Mouse (Mus musculus) spleen, adult 10 weeks (tissue): ENCODE results near the gene Gm10518. TPM values are rescaled to one million over a fixed set of nuclear protein-coding genes. Genes with fewer than 3 reads are reported as not detected.

Source experiments
- polyA plus RNA-seq: library from polyadenylated mRNA; stranded (reverse); fragments of 350-450 nt; fragmentation: Illumina TruSeq; extraction: RNeasy Lipid Tissue Mini Kit (QIAGEN cat#74804); gene quantifications from one replicate; pipeline ENCODE4 v1.2.3, GENCODE M21; 2015; ENCODE audit warnings: low replicate concordance; ENCODE audit not compliant: insufficient read depth

Gene Gm10518
- not detected for polyA plus RNA-seq

DNA sequence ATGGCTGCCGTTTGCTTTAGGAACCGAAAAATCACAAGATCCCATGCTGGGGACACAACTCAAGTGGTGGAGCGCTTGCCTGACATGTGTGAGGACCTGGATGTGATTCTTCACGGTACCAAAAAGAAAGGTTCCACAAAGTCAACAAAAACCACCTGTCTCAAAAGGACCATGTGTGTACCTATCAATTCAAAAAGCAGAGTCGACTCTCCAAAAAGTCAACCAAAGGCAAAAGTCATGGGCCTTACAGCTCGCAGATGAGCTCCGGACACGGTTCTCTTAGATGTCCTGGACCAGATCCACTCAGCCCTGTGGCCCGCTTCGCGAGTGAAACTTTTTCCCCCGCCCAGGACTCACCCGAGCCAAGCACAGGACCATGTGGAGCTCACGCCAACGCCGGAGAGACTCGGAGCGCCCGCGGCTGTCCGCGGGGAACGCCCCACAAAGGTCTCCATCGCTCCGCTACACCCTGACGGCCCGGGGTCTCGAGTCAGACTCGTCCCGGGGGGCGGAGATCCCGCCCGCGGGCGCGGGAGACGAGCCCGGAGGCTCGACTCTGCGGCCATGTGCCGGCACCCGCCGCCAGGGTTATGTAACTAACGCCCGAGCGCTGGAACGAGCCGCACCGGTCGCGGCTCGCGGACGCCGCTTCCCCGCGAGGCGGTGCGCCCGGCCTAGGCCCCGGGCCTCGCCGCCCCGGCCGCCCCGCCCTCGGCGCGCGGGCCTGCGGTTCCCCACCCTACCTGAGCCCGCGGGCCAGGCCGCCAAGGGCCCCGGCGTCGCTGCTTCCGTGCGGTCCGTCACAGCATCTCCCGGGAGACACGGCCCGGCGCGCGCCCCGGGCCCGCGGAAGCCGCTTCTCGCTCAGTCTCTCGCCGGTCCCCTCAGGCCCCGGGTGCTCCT lies at the start of gene Gm10518:
Gene Gm10518, plus strand, starts transcription at position 767 of the 903 bp plus-strand sequence.

GRCm38 (mm10) chr1:179803513-179804139 lies 450 bp downstream of the Gm10518 start, which contains the start of gene Ahctf1:
Gene Ahctf1 (minus strand): TSS chr1:179803680.

Other genes with a start within 250 kb of the Gm10518 start
- 11.5 TPM for gene Sccpdh, start 135.2 kb upstream of the Gm10518 start, polyA plus RNA-seq
- gene Kif28, start 58.1 kb upstream of the Gm10518 start, polyA plus RNA-seq: not detected
- gene Ahctf1, start 304 bp downstream of the Gm10518 start, polyA plus RNA-seq: 69.0 TPM
- gene Cdc42bpa, start 157.1 kb downstream of the Gm10518 start, polyA plus RNA-seq: 9.6 TPM